Mouse (Mus musculus) granulocyte monocyte progenitor cell, adult 5-6 weeks (primary cell): ENCODE results near the gene Ppfibp2. TPM values are rescaled to one million over a fixed set of nuclear protein-coding genes. Genes with fewer than 3 reads are reported as not detected.

Source experiments
- ATAC-seq: replicated peaks from 2 replicates; pipeline ENCODE4 v1.8.0; 2016; ENCODE audit warnings: mild to moderate bottlenecking, moderate TSS enrichment, inconsistent platforms; ENCODE audit not compliant: poor library complexity, severe bottlenecking
- total RNA-seq, 2 experiments: library from RNA; stranded (forward) in 1 of 2; stranded (reverse) in 1 of 2; fragments of 200-712, 200-1000 nt in 1 of 2; fragments of >200 nt in 1 of 2; fragmentation: Nextera tagmentation in 1 of 2; gene quantifications; 2 replicates each; pipeline ENCODE4 v1.2.3; 2014 to 2017

Gene Ppfibp2
- total RNA-seq, 2 experiments from 2014 or later: 6.6 to 9.9 TPM

DNA sequence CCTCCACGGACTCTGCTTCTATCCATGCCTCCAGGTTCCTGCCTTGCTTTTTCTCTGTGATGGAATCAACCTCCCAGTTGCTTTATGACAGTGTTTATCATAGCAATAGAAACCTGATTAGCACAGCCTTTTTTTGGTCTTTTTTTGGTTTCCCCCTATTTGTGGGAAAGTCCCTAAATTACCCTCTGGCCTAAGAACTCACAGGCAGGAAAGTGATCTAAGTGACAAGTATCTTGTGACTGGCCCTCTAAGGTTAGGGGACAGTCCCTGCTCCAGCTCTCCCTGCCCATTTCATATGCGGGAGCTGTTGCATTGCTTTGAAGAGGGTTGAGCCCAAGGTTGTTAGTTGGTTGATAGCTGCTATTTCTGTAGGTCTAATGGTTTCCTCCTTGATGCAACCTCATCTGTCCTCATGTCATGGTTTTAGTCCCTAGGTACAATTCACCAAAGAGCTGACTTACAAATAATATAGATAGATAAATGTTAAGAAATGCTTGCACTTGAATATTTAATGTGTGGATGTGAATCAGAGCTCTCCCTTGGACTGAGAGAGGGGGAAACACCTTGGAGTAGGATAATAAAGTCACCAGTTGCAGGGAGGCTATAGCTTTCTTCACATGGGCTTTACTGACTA, 14.7 kb downstream of the Ppfibp2 start:
- no peak for ATAC-seq

GRCm38 (mm10) chr7:107610880-107611279, 15.9 kb downstream of the Ppfibp2 start:
- ATAC-seq: no peak

DNA sequence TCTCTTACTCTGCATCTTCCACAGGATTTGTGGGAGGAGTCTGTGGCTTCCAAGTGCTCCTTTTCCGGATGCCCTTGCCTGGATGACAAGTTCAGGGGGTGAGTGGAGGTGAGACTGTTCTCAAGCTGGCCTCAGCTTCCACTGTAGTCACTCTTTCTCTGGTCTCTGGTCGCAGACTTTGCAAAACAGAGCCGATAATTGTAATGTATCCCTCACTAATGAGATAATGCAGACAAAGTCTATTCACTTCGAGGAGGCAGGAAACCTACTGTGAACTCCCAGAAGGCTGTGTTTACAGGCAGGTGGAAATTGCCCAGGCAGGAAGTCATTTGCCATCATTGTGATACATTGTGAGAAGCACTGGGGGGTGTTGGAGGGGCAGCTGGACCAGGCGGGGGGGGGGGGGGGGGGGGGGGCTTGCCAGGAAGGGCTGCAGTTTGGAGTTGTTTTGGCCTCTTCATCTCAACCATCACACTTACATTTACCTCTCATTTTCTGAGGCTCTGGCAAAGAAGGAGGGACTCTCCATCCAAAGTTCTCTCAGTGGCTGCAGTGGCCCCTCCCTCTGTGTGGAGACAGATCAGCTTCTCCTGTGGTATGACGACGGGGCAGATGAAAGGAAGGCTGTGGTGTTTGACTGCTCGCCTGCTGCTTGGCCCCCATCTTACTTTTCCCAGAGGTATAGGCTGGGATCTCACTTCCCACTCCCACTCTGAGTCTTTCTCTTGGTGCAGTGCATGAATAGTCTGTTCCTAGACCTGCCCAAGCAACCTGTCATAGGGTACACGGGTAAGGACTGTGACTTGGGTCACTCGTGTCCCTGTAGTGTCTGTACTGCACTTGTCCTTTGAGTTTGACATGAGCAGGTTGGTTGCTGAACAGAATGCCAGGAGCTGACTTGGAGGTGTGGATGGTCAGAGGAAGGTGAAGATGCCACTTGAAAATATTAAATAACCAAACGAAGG, 23.3 kb downstream of the Ppfibp2 start:
- ATAC-seq: no peak

GRCm38 (mm10) chr7:107619225-107619624, 24.2 kb downstream of the Ppfibp2 start:
- no peak for ATAC-seq

DNA sequence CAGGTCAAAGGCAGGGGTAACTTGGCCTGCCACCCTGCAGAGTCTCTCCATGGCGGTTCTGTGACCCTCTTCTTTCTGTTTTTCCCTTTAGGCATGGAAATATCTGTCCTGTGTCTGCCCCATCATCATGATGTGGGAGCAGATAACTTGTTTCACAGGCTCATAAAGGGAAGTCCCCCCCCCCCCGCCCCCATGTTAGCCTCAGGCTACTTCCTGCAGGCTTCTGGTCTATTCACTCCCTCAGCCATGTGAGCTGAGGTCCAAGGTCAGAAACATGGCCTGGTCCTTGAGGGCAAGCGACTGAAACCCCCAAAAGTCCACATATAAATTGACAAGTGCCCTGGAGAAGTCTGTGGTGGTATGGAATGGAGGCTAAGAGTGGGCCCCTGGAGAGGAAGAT, 25.1 kb downstream of the Ppfibp2 start:
- peak; percentile 54 for ATAC-seq

DNA sequence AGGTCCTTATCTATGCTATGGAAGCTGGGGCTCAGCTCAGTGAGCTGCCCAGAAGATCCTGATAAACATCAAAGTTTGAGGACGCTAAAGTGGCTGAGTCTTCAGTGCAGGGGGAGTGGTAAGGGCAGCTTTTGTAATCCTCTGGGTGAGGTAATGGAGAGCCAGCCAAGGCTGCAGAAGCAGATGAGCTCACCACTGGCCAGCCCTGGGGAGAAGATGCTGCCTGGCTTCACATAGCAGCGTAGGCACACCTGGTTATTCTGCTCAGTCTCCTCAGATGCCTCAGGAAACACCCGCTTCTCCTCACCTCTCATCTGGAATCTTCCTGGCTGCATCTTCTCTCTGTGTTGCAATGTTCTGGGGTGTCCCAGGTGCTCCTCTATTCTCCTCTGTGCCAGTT, 29.4 kb downstream of the Ppfibp2 start:
- 0 out of 2 replicates have a peak, but pooled peaks have one; percentile 31 for ATAC-seq

DNA sequence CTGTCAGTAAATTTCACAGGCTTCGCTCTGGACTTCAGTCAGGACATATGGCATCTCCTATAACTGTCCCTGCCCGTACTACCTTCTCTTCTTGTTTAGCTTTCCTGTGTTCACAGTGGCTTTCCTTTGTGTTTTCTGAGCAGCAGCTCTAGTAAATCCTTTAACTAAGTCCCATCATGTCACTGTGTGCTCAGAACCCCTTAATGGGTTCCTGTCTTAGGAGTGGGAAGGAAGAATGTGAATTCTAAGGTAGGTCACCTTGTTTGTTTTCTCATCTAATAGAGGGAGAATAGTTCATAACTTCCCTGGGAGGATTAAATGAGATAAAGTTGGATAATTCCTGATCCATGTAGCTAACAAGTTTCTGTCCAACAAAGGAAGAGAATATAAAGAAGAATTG, 30.1 kb downstream of the Ppfibp2 start, which contains the start of gene 5330417H12Rik:
5330417H12Rik (minus strand) TSS at position 101 of the 400 bp plus-strand sequence.
- ATAC-seq: no peak

DNA sequence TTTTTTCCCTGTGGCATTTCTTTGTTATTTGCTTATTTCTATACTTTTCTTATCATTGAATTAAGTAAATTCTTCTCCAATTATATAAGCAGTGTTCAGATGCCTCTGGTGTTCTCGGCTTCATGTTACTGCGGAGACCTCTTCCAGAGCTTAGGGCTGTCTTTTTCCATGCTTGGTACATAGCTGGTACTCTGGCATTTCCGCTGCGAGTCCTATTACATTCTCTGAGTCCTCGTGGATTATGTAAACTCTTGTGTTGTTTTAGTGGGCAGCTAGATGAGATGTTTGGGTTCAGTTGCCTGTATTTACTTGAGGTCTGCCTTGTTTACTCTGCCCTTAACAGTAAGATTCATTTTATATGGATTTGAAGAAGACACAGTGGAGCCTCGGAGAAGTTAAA, 30.8 kb downstream of the Ppfibp2 start:
- ATAC-seq: no peak

GRCm38 (mm10) chr7:107628383-107628782, 33.4 kb downstream of the Ppfibp2 start:
- ATAC-seq: peak; percentile 94

- ATAC-seq: no peak
Observed at GRCm38 (mm10) chr7:107633201-107633600, 38.2 kb downstream of the Ppfibp2 start.

DNA sequence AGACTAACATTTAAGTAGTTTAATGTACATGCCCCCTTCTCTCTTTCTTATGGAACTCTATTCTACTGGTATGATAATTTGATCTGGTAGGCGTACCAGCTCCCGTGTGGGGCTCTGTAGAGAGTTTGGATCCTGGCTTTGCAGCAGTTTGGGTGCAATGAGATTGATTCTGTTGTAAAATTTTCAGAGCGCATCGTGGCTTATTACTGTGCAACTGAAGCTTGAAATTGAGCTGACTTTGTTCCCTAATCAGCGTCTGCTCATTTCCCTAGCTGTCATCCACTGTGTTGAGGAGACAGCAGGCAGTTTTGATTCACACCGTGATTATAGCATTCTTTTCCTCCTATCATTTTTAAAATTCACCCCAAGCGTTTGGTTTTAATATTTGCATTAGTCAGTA, 42.4 kb downstream of the Ppfibp2 start:
- no peak for ATAC-seq

GRCm38 (mm10) chr7:107638026-107638425, 43.0 kb downstream of the Ppfibp2 start:
- no peak for ATAC-seq

- no peak for ATAC-seq
Observed at GRCm38 (mm10) chr7:107642586-107643275, 47.7 kb downstream of the Ppfibp2 start.

- ATAC-seq: no peak
Observed at GRCm38 (mm10) chr7:107644987-107645386, 50.0 kb downstream of the Ppfibp2 start.

GRCm38 (mm10) chr7:107648937-107649688, 54.1 kb downstream of the Ppfibp2 start:
- ATAC-seq: peak; percentile 56

GRCm38 (mm10) chr7:107649990-107650389, 55.0 kb downstream of the Ppfibp2 start:
- no peak for ATAC-seq

GRCm38 (mm10) chr7:107651821-107652220, 56.8 kb downstream of the Ppfibp2 start:
- no peak for ATAC-seq

- peak; percentile 67 for ATAC-seq
Observed at GRCm38 (mm10) chr7:107656451-107656850, 61.4 kb downstream of the Ppfibp2 start.

DNA sequence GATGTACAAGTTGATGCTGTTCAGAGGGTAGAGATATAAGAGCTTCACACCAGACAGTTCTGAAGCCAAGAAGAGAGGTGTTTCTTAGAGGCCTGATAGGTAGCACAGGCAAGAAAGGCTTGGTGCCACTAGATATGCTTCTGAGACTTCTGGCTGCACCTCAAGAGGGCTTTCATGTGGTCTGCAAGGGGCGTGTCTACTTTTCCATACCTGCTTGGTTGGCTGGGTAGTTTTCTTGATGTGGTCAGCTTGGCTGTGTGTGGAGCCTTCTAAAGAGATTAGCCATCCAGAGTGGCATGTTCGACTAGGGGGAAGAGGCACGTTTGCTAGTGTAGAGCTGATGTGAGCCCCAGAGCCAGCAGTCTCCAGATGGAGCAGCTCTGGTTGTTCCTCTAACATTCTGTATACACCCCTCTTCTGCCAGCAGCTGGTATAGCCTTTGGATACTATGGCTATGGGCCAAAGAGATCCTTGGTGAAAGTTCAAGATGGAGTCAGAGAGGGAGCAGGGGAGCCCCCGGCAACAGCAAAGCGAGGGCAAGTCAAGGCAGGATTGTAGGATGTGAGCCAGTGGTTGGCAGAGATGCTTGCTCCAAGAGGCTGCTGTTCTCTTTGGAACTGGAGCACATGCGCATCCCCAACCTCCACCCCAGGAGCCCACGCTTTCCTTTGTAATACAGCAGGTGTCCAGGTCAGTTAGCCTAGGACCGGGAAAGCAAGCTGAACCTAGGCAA, 64.3 kb downstream of the Ppfibp2 start:
- ATAC-seq: no peak
